Mouse (Mus musculus) retina, adult 2 months (tissue): ENCODE data around the gene Olfr109.

Source experiments
- DNase-seq: peaks from one replicate; pipeline ENCODE4 v3.0.0-alpha.2; 2012; ENCODE audit warnings: low read depth, low spot score

The Olfr109 gene

GRCm38 (mm10) chr17:37458616-37459015 lies at the start of gene Olfr109:
Gene Olfr109, plus strand, starts transcription at chr17:37458916.
- DNase-seq: no peak

DNA sequence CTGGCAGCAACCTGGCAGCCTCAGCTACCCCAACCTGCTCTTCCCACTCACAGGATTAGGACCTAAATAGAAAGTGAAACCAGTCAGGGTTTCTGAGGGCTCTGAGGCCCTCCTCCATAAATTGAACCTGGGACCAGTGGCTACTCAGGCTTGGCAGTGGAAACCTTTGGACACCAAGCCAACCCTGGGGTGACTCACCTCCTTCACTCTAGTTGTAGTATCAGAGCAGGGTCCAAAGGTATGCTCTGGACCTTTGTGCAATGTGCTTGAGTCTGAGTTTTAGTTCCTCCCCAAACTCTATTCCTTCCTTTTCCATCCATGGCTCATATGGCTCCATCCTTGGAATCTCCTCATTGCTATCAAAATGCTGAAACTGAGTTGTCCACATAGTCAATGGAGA lies 45.3 kb upstream of the Olfr109 start:
- no peak for DNase-seq

DNA sequence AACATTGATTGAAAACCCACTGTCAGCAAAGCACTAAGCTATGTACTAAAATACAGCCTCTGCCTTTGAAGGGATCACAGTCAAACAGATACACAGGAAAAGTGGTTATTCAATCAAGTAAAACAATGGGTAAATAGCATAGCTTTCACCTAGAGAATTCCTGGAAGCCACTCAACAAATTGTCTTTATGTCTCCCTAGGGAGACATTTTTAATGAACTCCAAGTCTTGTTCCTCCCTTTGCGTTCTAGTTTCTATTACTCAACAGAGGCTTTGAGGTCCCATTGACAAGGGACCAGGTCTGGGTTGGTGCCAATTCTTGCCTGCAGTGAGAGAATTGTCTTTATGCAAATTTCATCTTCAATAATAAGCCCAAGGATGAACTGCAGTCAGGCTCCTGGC lies 13.5 kb upstream of the Olfr109 start, which contains the start of gene Olfr108:
Gene Olfr108, plus strand, starts transcription at position 301 of the 400 bp plus-strand sequence.
- DNase-seq: no peak

- DNase-seq: no peak
Observed at GRCm38 (mm10) chr17:37483452-37483851, 24.7 kb downstream of the Olfr109 start, which contains the start of gene H2-M2. Gene H2-M2, minus strand, starts transcription at chr17:37483552.

- DNase-seq: no peak
Observed at GRCm38 (mm10) chr17:37491930-37492518, 33.3 kb downstream of the Olfr109 start, which contains the start of gene Olfr110. Gene Olfr110, plus strand, starts transcription at chr17:37492468.

GRCm38 (mm10) chr17:37507730-37508129 lies 49.0 kb downstream of the Olfr109 start, which contains the start of gene Olfr111:
Gene Olfr111, plus strand, starts transcription at chr17:37508030.
- DNase-seq: no peak
